Mouse (Mus musculus): Measurements from ENCODE around the gene Lin7b. TPM values are rescaled to one million over a fixed set of nuclear protein-coding genes. Genes with fewer than 3 reads are reported as not detected.
A peak's percentile ranks its signal among the peaks of the same experiment; 100 is the strongest.
"Not testable (repeated sequence)": the region's sequence is repeated elsewhere in the genome, so short reads cannot be mapped to it uniquely, and the experiment has no call there.

Lin7b gene
- polyA plus RNA-seq, 1 experiment from 2014 or later = 1.6 TPM

DNA sequence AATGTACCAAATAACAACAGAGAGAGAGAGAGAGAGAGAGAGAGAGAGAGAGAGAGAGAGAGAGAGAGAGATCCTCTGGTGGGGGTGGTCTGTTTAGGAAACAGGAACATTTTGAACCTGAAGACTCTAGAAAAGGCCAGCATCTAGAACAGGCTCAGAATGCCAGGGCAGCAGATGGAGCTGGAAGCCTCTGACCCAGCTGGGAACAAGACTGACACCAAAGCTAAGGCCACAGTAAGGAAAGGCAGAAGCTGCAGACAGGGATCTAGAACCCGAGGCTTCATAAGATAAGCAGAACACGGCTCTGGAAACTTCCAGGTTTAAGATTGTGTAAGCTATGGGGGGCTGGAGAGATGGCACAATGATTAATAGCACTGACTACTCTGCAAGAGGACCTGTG is 6.4 kb downstream of the Lin7b start:
- H3K27ac ChIP-seq (ENCODE audit: low read depth, low read length) = no peak overlapping the region
- H3K4me1 ChIP-seq (ENCODE audit: control insufficient read depth, insufficient read depth, low read length) = peaks cover 17% of the 10 kb centered on the region
- H3K27me3 ChIP-seq (ENCODE audit: control insufficient read depth, insufficient read depth, low read length) = peaks cover 75% of the 10 kb centered on the region
- H3K9me3 ChIP-seq (replicated peaks; ENCODE audit: control insufficient read depth, low read length) = no peaks in the 10 kb centered on the region
- no peak overlapping the region for H3K4me3 ChIP-seq (ENCODE audit: low read depth, low read length)
- H3K36me3 ChIP-seq (ENCODE audit: control insufficient read depth, insufficient read depth, low read length) = no peaks in the 10 kb centered on the region
- no peak overlapping the region for H3K9ac ChIP-seq (ENCODE audit: low read depth, low read length)
- no peak overlapping the region for H3K4me2 ChIP-seq
- no peak for ATAC-seq (replicated peaks; ENCODE audit: insufficient number of reproducible peaks, low FRiP score, low TSS enrichment)
- 72% methylated on average over 2 of the region's 2 CpGs for WGBS (ENCODE audit: insufficient replicate concordance)

DNA sequence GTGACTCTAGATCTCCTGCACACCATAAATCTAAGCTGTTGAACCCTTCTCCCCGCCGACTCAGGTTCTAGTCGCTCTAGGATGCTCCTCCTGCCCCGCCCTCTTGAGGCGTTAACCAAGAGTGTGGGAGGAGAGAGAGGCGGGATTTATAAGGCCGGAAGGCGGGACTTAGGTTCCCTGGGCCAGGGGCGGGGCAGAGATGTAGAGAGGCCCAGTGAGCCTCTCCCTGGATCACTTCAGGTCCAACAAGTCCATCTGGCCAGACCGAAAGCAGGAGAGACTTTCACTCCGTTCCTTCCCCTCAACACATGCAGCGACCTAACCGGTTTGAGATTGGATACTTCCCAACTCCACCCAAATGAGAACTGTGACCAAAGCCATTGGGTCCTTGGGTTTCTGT is 7.6 kb downstream of the Lin7b start:
- 6% methylated on average over 13 of the region's 13 CpGs for WGBS (ENCODE audit: insufficient replicate concordance)
- Histone ChIP-seq H3K4me1 (ENCODE audit: control insufficient read depth, insufficient read depth, low read length) (peaks cover 15% of the 10 kb centered on the region), H3K9me3 (replicated peaks; ENCODE audit: control insufficient read depth, low read length) (no peaks in the 10 kb centered on the region), H3K4me3 (ENCODE audit: low read depth, low read length) (no peak overlapping the region), H3K4me2 (no peak overlapping the region), H3K36me3 (ENCODE audit: control insufficient read depth, insufficient read depth, low read length) (no peaks in the 10 kb centered on the region), H3K27ac (ENCODE audit: low read depth, low read length) (no peak overlapping the region), H3K9ac (ENCODE audit: low read depth, low read length) (no peak overlapping the region), H3K27me3 (ENCODE audit: control insufficient read depth, insufficient read depth, low read length) (peaks cover 67% of the 10 kb centered on the region)
- ATAC-seq (replicated peaks; ENCODE audit: insufficient number of reproducible peaks, low FRiP score, low TSS enrichment) = no peak

DNA sequence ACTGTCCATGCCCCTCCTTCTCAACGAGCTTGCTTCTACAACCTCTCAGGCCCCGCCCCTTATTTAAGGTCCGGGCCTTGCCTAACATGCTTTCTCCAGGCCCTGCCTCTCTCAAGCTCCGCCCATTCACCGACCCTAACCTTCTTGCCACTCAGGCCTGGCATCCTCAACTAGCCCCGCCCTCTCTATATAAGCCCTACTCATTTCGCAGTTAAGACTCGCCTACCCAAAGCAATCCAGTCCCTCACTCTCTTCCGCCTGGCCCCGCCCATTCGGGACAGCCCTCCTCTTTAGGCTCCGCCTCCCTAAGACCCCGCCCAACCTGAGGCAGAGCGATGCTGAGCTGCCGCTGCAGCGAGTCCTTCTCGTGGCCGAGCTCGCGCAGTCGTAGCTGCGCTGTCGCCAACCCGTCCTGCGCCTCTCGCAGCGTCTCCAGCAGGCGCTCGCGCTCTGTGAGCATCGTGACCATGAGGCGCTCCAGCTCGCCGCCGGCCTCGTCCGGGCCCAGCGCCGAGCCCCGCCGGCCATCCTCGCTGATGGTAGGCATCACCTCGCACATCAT is 9.1 kb downstream of the Lin7b start:
- H3K27ac ChIP-seq (ENCODE audit: low read depth, low read length) = no peak overlapping the region
- 2% methylated on average over 43 of the region's 43 CpGs for WGBS (ENCODE audit: insufficient replicate concordance)
- peak overlapping the region; percentile 69 for H3K4me2 ChIP-seq
- no peaks in the 10 kb centered on the region for H3K9me3 ChIP-seq (replicated peaks; ENCODE audit: control insufficient read depth, low read length)
- peak overlapping the region; percentile 37 for H3K4me3 ChIP-seq (ENCODE audit: low read depth, low read length)
- no peaks in the 10 kb centered on the region for H3K36me3 ChIP-seq (ENCODE audit: control insufficient read depth, insufficient read depth, low read length)
- H3K27me3 ChIP-seq (ENCODE audit: control insufficient read depth, insufficient read depth, low read length) = peaks cover 69% of the 10 kb centered on the region
- no peak overlapping the region for H3K9ac ChIP-seq (ENCODE audit: low read depth, low read length)
- peaks cover 8% of the 10 kb centered on the region for H3K4me1 ChIP-seq (ENCODE audit: control insufficient read depth, insufficient read depth, low read length)
- ATAC-seq (replicated peaks; ENCODE audit: insufficient number of reproducible peaks, low FRiP score, low TSS enrichment) = peak; percentile 68

DNA sequence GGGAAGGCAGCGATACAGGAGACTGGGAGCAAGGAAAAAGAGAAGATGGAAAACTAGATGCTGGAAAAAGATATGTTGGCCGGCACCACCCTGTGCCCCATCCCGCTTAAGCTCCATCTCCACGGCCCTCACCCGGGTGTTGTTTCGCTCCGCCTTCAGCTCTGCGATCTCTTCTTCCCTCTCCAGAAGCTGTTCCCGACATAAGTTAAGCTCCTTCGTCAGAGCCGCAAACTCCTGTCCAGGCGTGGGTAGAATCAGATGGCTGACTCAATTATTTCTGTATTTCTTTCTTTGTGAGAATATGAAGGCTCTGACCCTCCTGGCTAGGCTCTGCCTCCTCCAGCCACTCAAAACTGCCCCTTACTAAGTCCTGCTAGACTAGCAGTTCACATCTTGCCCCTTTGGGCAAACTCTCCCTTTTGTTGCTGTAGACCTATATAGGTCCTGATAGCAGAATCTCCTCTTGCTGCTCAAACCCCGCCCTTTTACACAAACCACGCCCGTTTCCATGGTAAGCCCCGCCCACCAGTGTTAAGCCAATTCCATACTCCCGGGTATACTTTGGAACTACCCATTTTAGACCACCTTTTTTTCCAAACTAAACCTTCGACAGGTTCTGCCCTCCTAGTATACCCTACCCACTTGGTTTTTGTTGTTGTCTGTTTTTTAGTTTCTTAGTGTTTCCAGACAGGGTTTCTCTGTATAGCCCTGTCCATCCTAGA is 9.8 kb downstream of the Lin7b start:
- Histone ChIP-seq H3K27me3 (ENCODE audit: control insufficient read depth, insufficient read depth, low read length) (peaks cover 66% of the 10 kb centered on the region), H3K4me3 (ENCODE audit: low read depth, low read length) (no peak overlapping the region; the same call in 1 of the 2 replicates), H3K4me2 (no peak overlapping the region; the same call in 1 of the 2 replicates), H3K27ac (ENCODE audit: low read depth, low read length) (no peak overlapping the region), H3K9me3 (replicated peaks; ENCODE audit: control insufficient read depth, low read length) (no peaks in the 10 kb centered on the region), H3K36me3 (ENCODE audit: control insufficient read depth, insufficient read depth, low read length) (no peaks in the 10 kb centered on the region), H3K9ac (ENCODE audit: low read depth, low read length) (no peak overlapping the region), H3K4me1 (ENCODE audit: control insufficient read depth, insufficient read depth, low read length) (peaks cover 4% of the 10 kb centered on the region)
- ATAC-seq (replicated peaks; ENCODE audit: insufficient number of reproducible peaks, low FRiP score, low TSS enrichment) = no peak
- WGBS (ENCODE audit: insufficient replicate concordance) = 38% methylated on average over 18 of the region's 18 CpGs

DNA sequence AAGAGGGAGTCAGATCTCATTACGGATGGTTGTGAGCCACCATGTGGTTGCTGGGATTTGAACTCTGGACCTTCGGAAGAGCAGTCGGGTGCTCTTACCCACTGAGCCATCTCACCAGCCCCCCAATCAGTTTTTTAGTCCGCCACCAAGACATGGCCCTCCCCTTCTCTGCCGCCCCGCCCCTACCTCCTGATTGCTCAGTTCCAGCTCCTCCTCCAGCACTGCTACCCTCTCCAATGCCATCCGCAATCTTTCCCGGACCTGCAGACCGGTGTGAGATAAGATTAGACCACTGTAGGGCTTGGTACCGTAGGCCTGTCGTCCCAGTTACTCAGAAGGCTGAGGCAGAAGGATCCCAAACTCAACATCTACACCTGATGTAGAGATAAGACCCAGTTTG is 11.3 kb downstream of the Lin7b start:
- H3K27me3 ChIP-seq (ENCODE audit: control insufficient read depth, insufficient read depth, low read length) = peaks cover 57% of the 10 kb centered on the region
- 30% methylated on average over 8 of the region's 11 CpGs for WGBS (ENCODE audit: insufficient replicate concordance)
- H3K4me1 ChIP-seq (ENCODE audit: control insufficient read depth, insufficient read depth, low read length); H3K4me3 ChIP-seq (ENCODE audit: low read depth, low read length); H3K9me3 ChIP-seq (replicated peaks; ENCODE audit: control insufficient read depth, low read length); H3K4me2 ChIP-seq; H3K27ac ChIP-seq (ENCODE audit: low read depth, low read length); ATAC-seq (replicated peaks; ENCODE audit: insufficient number of reproducible peaks, low FRiP score, low TSS enrichment); H3K36me3 ChIP-seq (ENCODE audit: control insufficient read depth, insufficient read depth, low read length); H3K9ac ChIP-seq (ENCODE audit: low read depth, low read length): not testable (repeated sequence)

DNA sequence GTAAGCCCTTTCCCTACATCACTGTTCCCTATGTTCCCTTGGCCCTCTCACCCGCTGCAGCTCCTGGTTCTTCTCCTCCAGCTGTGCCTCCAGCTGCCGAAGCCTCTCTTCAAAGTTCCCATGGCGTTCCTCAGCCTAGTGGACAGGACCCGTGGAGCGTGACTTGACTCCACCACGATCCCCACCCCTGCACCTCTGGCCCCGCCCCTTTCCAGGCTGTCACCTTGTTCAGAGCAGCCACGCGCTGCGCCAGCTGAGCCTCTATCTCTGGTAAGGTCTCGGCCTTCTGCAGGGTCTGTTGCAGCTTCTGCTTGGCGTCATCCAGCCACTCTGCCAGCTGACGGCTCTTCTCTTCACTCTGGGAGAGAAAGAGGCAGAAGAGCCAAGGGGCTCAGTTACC is 14.3 kb downstream of the Lin7b start:
- no peak overlapping the region for H3K9ac ChIP-seq (ENCODE audit: low read depth, low read length)
- H3K27ac ChIP-seq (ENCODE audit: low read depth, low read length) = no peak overlapping the region
- no peaks in the 10 kb centered on the region for H3K36me3 ChIP-seq (ENCODE audit: control insufficient read depth, insufficient read depth, low read length)
- peaks cover 38% of the 10 kb centered on the region for H3K27me3 ChIP-seq (ENCODE audit: control insufficient read depth, insufficient read depth, low read length)
- H3K9me3 ChIP-seq (replicated peaks; ENCODE audit: control insufficient read depth, low read length) = no peaks in the 10 kb centered on the region
- 45% methylated on average over 13 of the region's 13 CpGs for WGBS (ENCODE audit: insufficient replicate concordance)
- H3K4me2 ChIP-seq = no peak overlapping the region
- ATAC-seq (replicated peaks; ENCODE audit: insufficient number of reproducible peaks, low FRiP score, low TSS enrichment) = no peak
- no peak overlapping the region; the same call in 1 of the 2 replicates for H3K4me3 ChIP-seq (ENCODE audit: low read depth, low read length)
- H3K4me1 ChIP-seq (ENCODE audit: control insufficient read depth, insufficient read depth, low read length) = no peaks in the 10 kb centered on the region

DNA sequence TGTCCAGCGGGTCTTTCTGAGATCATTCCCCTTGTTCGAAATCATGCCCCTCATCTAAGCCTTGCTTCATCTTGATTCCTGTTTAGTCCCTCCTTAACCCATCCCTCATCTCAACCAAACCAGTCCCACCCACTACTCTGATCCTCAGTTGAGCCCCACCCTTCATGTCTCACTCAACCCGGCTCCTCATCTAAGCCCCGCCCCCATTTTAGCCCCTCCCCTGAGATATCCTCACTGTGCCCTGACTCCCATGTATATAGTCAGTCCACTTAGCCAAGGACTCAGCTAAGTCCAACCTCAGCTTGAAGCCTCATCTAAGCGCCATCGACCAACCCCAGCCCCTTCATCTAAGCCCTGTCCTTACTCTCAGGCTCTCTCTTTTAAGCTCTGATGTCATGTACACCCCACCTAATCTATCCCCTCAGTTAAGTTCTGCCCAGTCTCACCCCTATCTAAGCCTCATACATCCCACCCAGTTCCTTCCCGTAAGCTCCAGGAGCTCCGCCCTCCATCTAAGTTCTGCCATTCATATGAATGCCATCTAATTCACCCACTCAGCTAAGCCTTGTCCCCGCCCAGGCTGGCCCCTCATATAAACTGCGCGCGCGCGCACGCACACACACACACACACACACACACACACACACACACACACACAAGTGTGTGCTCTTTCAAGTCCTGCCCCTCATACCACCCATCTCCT is 14.9 kb downstream of the Lin7b start:
- no peaks in the 10 kb centered on the region for H3K36me3 ChIP-seq (ENCODE audit: control insufficient read depth, insufficient read depth, low read length)
- ATAC-seq (replicated peaks; ENCODE audit: insufficient number of reproducible peaks, low FRiP score, low TSS enrichment) = peak; percentile 46; the same call in 1 of the 2 replicates
- no peak overlapping the region for H3K27ac ChIP-seq (ENCODE audit: low read depth, low read length)
- H3K27me3 ChIP-seq (ENCODE audit: control insufficient read depth, insufficient read depth, low read length) = peaks cover 32% of the 10 kb centered on the region
- H3K9ac ChIP-seq (ENCODE audit: low read depth, low read length) = no peak overlapping the region
- H3K4me2 ChIP-seq = no peak overlapping the region
- no peaks in the 10 kb centered on the region for H3K9me3 ChIP-seq (replicated peaks; ENCODE audit: control insufficient read depth, low read length)
- H3K4me3 ChIP-seq (ENCODE audit: low read depth, low read length) = no peak overlapping the region
- no peaks in the 10 kb centered on the region for H3K4me1 ChIP-seq (ENCODE audit: control insufficient read depth, insufficient read depth, low read length)
- 67% methylated on average over 15 of the region's 15 CpGs for WGBS (ENCODE audit: insufficient replicate concordance)

DNA sequence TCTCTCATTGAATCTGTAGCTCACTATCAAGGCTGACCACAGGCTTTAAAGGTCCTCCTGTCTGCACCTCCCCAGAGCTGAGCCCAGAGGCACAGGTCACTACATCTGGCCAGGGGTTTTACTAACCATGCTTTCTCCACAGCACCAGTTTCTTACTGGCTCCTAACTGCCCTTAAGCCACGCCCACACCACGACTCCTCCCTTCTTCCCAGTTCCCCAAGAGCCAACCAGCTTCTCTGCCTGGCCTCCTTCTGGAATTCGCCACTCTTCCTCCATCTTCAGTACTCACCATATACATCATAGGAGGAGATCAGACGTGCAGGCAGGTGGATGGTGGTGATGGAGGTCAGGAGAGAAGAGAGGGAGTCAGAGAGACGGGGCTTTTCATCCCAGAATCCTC is 17.3 kb downstream of the Lin7b start:
- 15% methylated on average over 5 of the region's 5 CpGs for whole genome bisulfite sequencing (ENCODE audit: insufficient replicate concordance)
- ATAC-seq (replicated peaks; ENCODE audit: insufficient number of reproducible peaks, low FRiP score, low TSS enrichment) = no peak

More for the DNA sequence above, 17.3 kb downstream of the Lin7b start:
- Histone ChIP-seq H3K4me3 (ENCODE audit: low read depth, low read length) (no peak overlapping the region), H3K4me1 (ENCODE audit: control insufficient read depth, insufficient read depth, low read length) (no peaks in the 10 kb centered on the region), H3K9me3 (replicated peaks; ENCODE audit: control insufficient read depth, low read length) (no peaks in the 10 kb centered on the region), H3K36me3 (ENCODE audit: control insufficient read depth, insufficient read depth, low read length) (no peaks in the 10 kb centered on the region), H3K27ac (ENCODE audit: low read depth, low read length) (no peak overlapping the region), H3K9ac (ENCODE audit: low read depth, low read length) (no peak overlapping the region), H3K27me3 (ENCODE audit: control insufficient read depth, insufficient read depth, low read length) (peaks cover 19% of the 10 kb centered on the region), H3K4me2 (no peak overlapping the region)
